ENCODE assay signal across 40 mouse cellular contexts in genomic region chr11:83641216-83641615, GRCm38 (mm10). TPM values are rescaled to one million over a fixed set of nuclear protein-coding genes. Genes with fewer than 3 reads are reported as not detected.
A peak's percentile ranks its signal among the peaks of the same experiment; 100 is the strongest.
DNase-seq lines count a peak whose midpoint lies in the region; ATAC-seq and TF ChIP-seq lines count a peak whose summit lies in the region.
"Had no signal": no experiment of that assay in that cellular context is flagged by ENCODE, and none has a peak within 500 bp of the region (broad histone marks: within the 10 kb centered on the region; RNA-seq: fewer than 3 reads in every experiment).

No protein-coding gene starts in this region.

- DNase-seq in heart, adult 11 months, result peak; percentile 67
- no peak for DNase-seq in heart, adult 2 months
- peak; percentile 39 for DNase-seq in MEL (ENCODE audit: low read depth, low spot score)
- DNase-seq in splenic B cell, adult 2 months (ENCODE audit: low read depth, low spot score), result peak; percentile 26
- DNase-seq in midbrain, embryonic 14.5 days, result no peak
- DNase-seq in layer of hippocampus, adult 9-11 months, result no peak
- DNase-seq in kidney, postnatal 10 days, result no peak
- DNase-seq: adrenal gland, postnatal 25 days; cerebellum, adult 8-10 months; cerebellum, postnatal 36 days; embryo, embryonic 11 days; kidney, adult 8-10 months; kidney, postnatal 25 days; lung, postnatal 36 days; right cerebral cortex, postnatal 25 days had no signal

- no peak for TF ChIP-seq RAD21 in MEL (IDR thresholded peaks at IDR 0.05; ENCODE audit: low read depth, low read length)

- peaks cover 3% of the 10 kb centered on the region for H3K4me1 ChIP-seq in heart, adult 2 months (ENCODE audit: control insufficient read depth, insufficient read depth, low read length)
- peaks cover 4 to 9% of the 10 kb centered on the region in 2 experiments; a peak in 3 of 4 replicates for H3K4me1 ChIP-seq in MEL (ENCODE audit: control insufficient read depth in 1 of 2, insufficient read depth in 2 of 2, low read length in 2 of 2)
- no peaks in the 10 kb centered on the region for H3K4me1 ChIP-seq in midbrain, embryonic 14.5 days (ENCODE audit: control insufficient read depth, insufficient read depth, low read length)
- H3K4me1 ChIP-seq: embryonic facial prominence, embryonic 12.5 days; forebrain, embryonic 15.5 days; intestine, embryonic 15.5 days; limb, embryonic 13.5 days; midbrain, embryonic 13.5 days had no signal

- TF ChIP-seq CTCF in heart, adult 2 months (IDR thresholded peaks at IDR 0.05), result no peak
- no peak for TF ChIP-seq CTCF in MEL (IDR thresholded peaks at IDR 0.05 in 2 of 3, conservative IDR thresholded peaks at IDR 0.05 in 1 of 3; ENCODE audit: control insufficient read depth in 1 of 3, insufficient read depth in 1 of 3, low read depth in 2 of 3, low read length in 3 of 3, poor library complexity in 1 of 3, severe bottlenecking in 1 of 3)

- H3K4me3 ChIP-seq in heart, adult 2 months, result no peak overlapping the region
- H3K4me3 ChIP-seq in MEL (ENCODE audit: control insufficient read depth in 1 of 2, insufficient read depth in 1 of 2, low read depth in 2 of 2, low read length in 2 of 2), result peak overlapping the region in 1 of 2 experiments; percentile 34; a peak in 1 of 4 replicates
- H3K4me3 ChIP-seq in midbrain, embryonic 14.5 days (replicated peaks; ENCODE audit: low read depth, low read length), result no peak overlapping the region
- H3K4me3 ChIP-seq: embryonic facial prominence, embryonic 12.5 days; forebrain, embryonic 15.5 days; heart, embryonic 10.5 days; heart, embryonic 15.5 days; intestine, embryonic 15.5 days; left cerebral cortex, adult 2 months; limb, embryonic 13.5 days; midbrain, embryonic 13.5 days had no signal

- TF ChIP-seq EP300 in heart, adult 2 months (IDR thresholded peaks at IDR 0.05; ENCODE audit: insufficient read depth, low read depth, low read length), result no peak
- peak; percentile 10 to 47; a peak in 2 of 4 replicates for TF ChIP-seq EP300 in MEL (IDR thresholded peaks at IDR 0.05; ENCODE audit: low read depth in 1 of 2, low read length in 2 of 2)

- no peak for TF ChIP-seq POLR2A in heart, adult 2 months (IDR thresholded peaks at IDR 0.05; ENCODE audit: insufficient read depth, low read depth, low read length)
- TF ChIP-seq POLR2A in MEL (IDR thresholded peaks at IDR 0.05; ENCODE audit: control insufficient read depth in 1 of 2, insufficient read depth in 1 of 2, low read depth in 1 of 2, low read length in 2 of 2, poor library complexity in 1 of 2), result no peak

- no peak overlapping the region for H3K27ac ChIP-seq in heart, adult 2 months
- no peak overlapping the region for H3K27ac ChIP-seq in MEL (ENCODE audit: control insufficient read depth, low read depth, low read length)
- H3K27ac ChIP-seq in midbrain, embryonic 14.5 days (replicated peaks; ENCODE audit: low read depth, low read length), result no peak overlapping the region
- H3K27ac ChIP-seq: embryonic facial prominence, embryonic 12.5 days; forebrain, embryonic 15.5 days; heart, embryonic 10.5 days; heart, embryonic 15.5 days; hindbrain, postnatal 0 days; intestine, embryonic 15.5 days; left cerebral cortex, adult 2 months; limb, embryonic 13.5 days; midbrain, embryonic 13.5 days had no signal

- no peaks in the 10 kb centered on the region for H3K79me2 ChIP-seq in heart, adult 2 months (replicated peaks; ENCODE audit: control insufficient read depth, insufficient read depth, low read length)
- H3K79me2 ChIP-seq in MEL (ENCODE audit: control insufficient read depth, insufficient read depth, low read length, poor library complexity), result no peaks in the 10 kb centered on the region

- no peak overlapping the region for H3K9ac ChIP-seq in heart, adult 2 months (ENCODE audit: low read depth, low read length)
- H3K9ac ChIP-seq in MEL (ENCODE audit: control insufficient read depth, low read depth, low read length, poor library complexity, severe bottlenecking), result no peak overlapping the region
- H3K9ac ChIP-seq in midbrain, embryonic 14.5 days (replicated peaks; ENCODE audit: low read length), result no peak overlapping the region
- H3K9ac ChIP-seq: embryonic facial prominence, embryonic 12.5 days; forebrain, embryonic 15.5 days; heart, embryonic 15.5 days; intestine, embryonic 15.5 days; limb, embryonic 13.5 days; midbrain, embryonic 13.5 days had no signal

- no peaks in the 10 kb centered on the region; the same call in 1 of the 2 replicates for H3K36me3 ChIP-seq in heart, adult 2 months (ENCODE audit: control insufficient read depth, insufficient read depth, low read length)
- H3K36me3 ChIP-seq in MEL (ENCODE audit: control insufficient read depth in 1 of 2, insufficient read depth in 2 of 2, low read length in 2 of 2), result peaks cover 0 to 12% of the 10 kb centered on the region in 2 experiments; a peak in 2 of 4 replicates
- H3K36me3 ChIP-seq in splenic B cell, adult 2 months (ENCODE audit: control insufficient read depth, insufficient read depth, low read length, poor library complexity, severe bottlenecking), result no peaks in the 10 kb centered on the region
- no peaks in the 10 kb centered on the region for H3K36me3 ChIP-seq in midbrain, embryonic 14.5 days (ENCODE audit: control insufficient read depth, insufficient read depth, low read length)
- H3K36me3 ChIP-seq: embryonic facial prominence, embryonic 12.5 days; forebrain, embryonic 15.5 days; heart, embryonic 10.5 days; heart, embryonic 15.5 days; intestine, embryonic 15.5 days; limb, embryonic 13.5 days; midbrain, embryonic 13.5 days had no signal

- no peaks in the 10 kb centered on the region for H3K9me3 ChIP-seq in MEL (replicated peaks; ENCODE audit: insufficient read depth, low read length)
- H3K9me3 ChIP-seq in midbrain, embryonic 14.5 days (ENCODE audit: control insufficient read depth, low read length), result no peaks in the 10 kb centered on the region
- H3K9me3 ChIP-seq: embryonic facial prominence, embryonic 12.5 days; forebrain, embryonic 15.5 days; heart, embryonic 10.5 days; heart, embryonic 15.5 days; intestine, embryonic 15.5 days; limb, embryonic 13.5 days; midbrain, embryonic 13.5 days had no signal

- H3K4me2 ChIP-seq in midbrain, embryonic 14.5 days (ENCODE audit: low read length), result no peak overlapping the region
- H3K4me2 ChIP-seq: embryonic facial prominence, embryonic 12.5 days; forebrain, embryonic 15.5 days; heart, embryonic 15.5 days; intestine, embryonic 15.5 days; limb, embryonic 13.5 days; liver, embryonic 11.5 days; midbrain, embryonic 13.5 days had no signal

- intact Hi-C loops in heart, adult 2 months (cut with DNase I), result no loop called here

- no peaks in the 10 kb centered on the region for H3K27me3 ChIP-seq in heart, adult 2 months (ENCODE audit: control insufficient read depth, insufficient read depth, low read length)
- H3K27me3 ChIP-seq in MEL (ENCODE audit: control insufficient read depth in 1 of 2, insufficient read depth in 2 of 2, low read length in 2 of 2), result peaks cover 4 to 6% of the 10 kb centered on the region in 2 experiments
- no peaks in the 10 kb centered on the region for H3K27me3 ChIP-seq in splenic B cell, adult 2 months (ENCODE audit: control insufficient read depth, insufficient read depth, low read length, poor library complexity, severe bottlenecking)
- H3K27me3 ChIP-seq in midbrain, embryonic 14.5 days (ENCODE audit: control insufficient read depth, insufficient read depth, low read length), result no peaks in the 10 kb centered on the region
- H3K27me3 ChIP-seq: embryonic facial prominence, embryonic 12.5 days; forebrain, embryonic 15.5 days; heart, embryonic 15.5 days; intestine, embryonic 15.5 days; limb, embryonic 13.5 days; midbrain, embryonic 13.5 days had no signal

- ATAC-seq in granulocyte monocyte progenitor cell, adult 5-6 weeks (replicated peaks; ENCODE audit: poor library complexity, severe bottlenecking), result peak; percentile 27
- ATAC-seq in midbrain, embryonic 14.5 days (ENCODE audit: low FRiP score, low TSS enrichment), result no peak
- ATAC-seq: forebrain, embryonic 15.5 days; hindbrain, postnatal 0 days; intestine, embryonic 15.5 days; midbrain, embryonic 13.5 days had no signal

- WGBS in heart, adult 2 months, result 22% methylated on average over 2 of the region's 2 CpGs
- WGBS in midbrain, embryonic 14.5 days, result 83% methylated on average over 2 of the region's 2 CpGs

RNA-seq across cellular contexts. Expression of gene Rpl9-ps1, which starts 4.2 kb away (rescaled TPM):
- not detected for total RNA-seq in heart, adult 2 months (2021)
- polyA plus RNA-seq in heart, adult 2 months (2012; rRNA removed), result not detected in 2 replicates
- total RNA-seq in MEL (2012; rRNA removed), result not detected in 2 replicates
- under 1 TPM in 1 of 2 experiments, not detected in 1; 0.26 TPM for polyA plus RNA-seq in MEL (2012; ENCODE audit: insufficient read depth in 1 of 2, insufficient read length in 2 of 2, low read depth in 1 of 2, low replicate concordance in 2 of 2, missing spikeins in 1 of 2)
- total RNA-seq in granulocyte monocyte progenitor cell, adult 5-6 weeks (2014; fragmentation: Nextera tagmentation), result not detected in 2 replicates
- not detected in 2 replicates for total RNA-seq in granulocyte monocyte progenitor cell, adult 5-6 weeks (2017)
- not detected in 2 replicates for polyA plus RNA-seq in midbrain, embryonic 14.5 days (2014; fragmentation: Nextera tagmentation; extraction: Ambion mirVana)
- total RNA-seq: adrenal gland, adult 18-20 months; adrenal gland, postnatal 25 days; gastrocnemius, adult 8-10 months; gastrocnemius, postnatal 4 days; heart, postnatal 25 days; hindbrain, postnatal 0 days; layer of hippocampus, adult 18-20 months; layer of hippocampus, postnatal 14 days; left cerebral cortex, adult 2 months; left cerebral cortex, postnatal 36 days; megakaryocyte-erythroid progenitor cell, adult 5-6 weeks had no signal
- polyA plus RNA-seq: embryonic facial prominence, embryonic 12.5 days; forebrain, embryonic 15.5 days; frontal cortex, adult 2 months; heart, embryonic 10.5 days; heart, embryonic 15.5 days; hindbrain, embryonic 11.5 days; hindbrain, postnatal 0 days; intestine, embryonic 15.5 days; limb, embryonic 13.5 days; liver, embryonic 11.5 days; liver, embryonic 16.5 days; lung, embryonic 16.5 days; midbrain, embryonic 13.5 days; neural tube, embryonic 11.5 days; stomach, embryonic 16.5 days had no signal

RNA-seq across cellular contexts. Expression of gene Ccl3, which starts 7.9 kb away (rescaled TPM):
- total RNA-seq in heart, adult 2 months (2021), result not detected
- polyA plus RNA-seq in heart, adult 2 months (2012; rRNA removed), result 0.59 and 0.92 TPM in 2 replicates
- not detected in 2 replicates for total RNA-seq in MEL (2012; rRNA removed)
- polyA plus RNA-seq in MEL (2012; ENCODE audit: insufficient read depth in 1 of 2, insufficient read length in 2 of 2, low read depth in 1 of 2, low replicate concordance in 2 of 2, missing spikeins in 1 of 2), result not detected
- total RNA-seq in granulocyte monocyte progenitor cell, adult 5-6 weeks (2014; fragmentation: Nextera tagmentation), result 5.5 and 6.5 TPM in 2 replicates
- 78.6 and 86.4 TPM in 2 replicates for total RNA-seq in granulocyte monocyte progenitor cell, adult 5-6 weeks (2017)
- 1.00 and 2.4 TPM in 2 replicates for polyA plus RNA-seq in midbrain, embryonic 14.5 days (2014; fragmentation: Nextera tagmentation; extraction: Ambion mirVana)
- total RNA-seq: gastrocnemius, adult 8-10 months; gastrocnemius, postnatal 4 days; layer of hippocampus, adult 18-20 months; layer of hippocampus, postnatal 14 days; left cerebral cortex, adult 2 months; left cerebral cortex, postnatal 36 days had no signal

RNA-seq across cellular contexts. Expression of gene Ccl4, which starts 21.2 kb away (rescaled TPM):
- not detected for total RNA-seq in heart, adult 2 months (2021)
- 0.61 and 1.00 TPM in 2 replicates for polyA plus RNA-seq in heart, adult 2 months (2012; rRNA removed)
- total RNA-seq in MEL (2012; rRNA removed), result not detected in 2 replicates
- not detected for polyA plus RNA-seq in MEL (2012; ENCODE audit: insufficient read depth in 1 of 2, insufficient read length in 2 of 2, low read depth in 1 of 2, low replicate concordance in 2 of 2, missing spikeins in 1 of 2)
- total RNA-seq in granulocyte monocyte progenitor cell, adult 5-6 weeks (2014; fragmentation: Nextera tagmentation), result 2.1 TPM in 1 of 2 replicates, not detected in the other
- 15.2 and 26.9 TPM in 2 replicates for total RNA-seq in granulocyte monocyte progenitor cell, adult 5-6 weeks (2017)
- polyA plus RNA-seq in midbrain, embryonic 14.5 days (2014; fragmentation: Nextera tagmentation; extraction: Ambion mirVana), result 3.5 TPM in 1 of 2 replicates, not detected in the other
- total RNA-seq: adrenal gland, adult 18-20 months; adrenal gland, postnatal 25 days; gastrocnemius, adult 8-10 months; heart, postnatal 25 days; hindbrain, postnatal 0 days; layer of hippocampus, adult 18-20 months; layer of hippocampus, postnatal 14 days; left cerebral cortex, adult 2 months; left cerebral cortex, postnatal 36 days had no signal
- polyA plus RNA-seq: heart, embryonic 10.5 days; lung, embryonic 16.5 days; midbrain, embryonic 13.5 days had no signal

RNA-seq across cellular contexts. Expression of gene Ccl6, which starts 48.3 kb away (rescaled TPM):
- 10 to 100 TPM; 21.5 to 25.4 TPM for total RNA-seq in heart, adult 2 months (2021)
- 13.0 and 14.1 TPM in 2 replicates for polyA plus RNA-seq in heart, adult 2 months (2012; rRNA removed)
- total RNA-seq in MEL (2012; rRNA removed), result not detected in 2 replicates
- polyA plus RNA-seq in MEL (2012; ENCODE audit: insufficient read depth in 1 of 2, insufficient read length in 2 of 2, low read depth in 1 of 2, low replicate concordance in 2 of 2, missing spikeins in 1 of 2), result not detected
- 8.8 and 13.4 TPM in 2 replicates for total RNA-seq in granulocyte monocyte progenitor cell, adult 5-6 weeks (2014; fragmentation: Nextera tagmentation)
- total RNA-seq in granulocyte monocyte progenitor cell, adult 5-6 weeks (2017), result 16.9 and 19.6 TPM in 2 replicates
- 1.1 and 2.8 TPM in 2 replicates for polyA plus RNA-seq in midbrain, embryonic 14.5 days (2014; fragmentation: Nextera tagmentation; extraction: Ambion mirVana)
- total RNA-seq: hindbrain, postnatal 0 days had no signal

Comparison
In these comparisons a context has a peak if more than half of its experiments do, and no peak if none do; other contexts are left out.
1. DNase-seq: peak in heart, adult 11 months (single experiment), MEL (single experiment) and splenic B cell, adult 2 months (single experiment); none in heart, adult 2 months (0 of 2), midbrain, embryonic 14.5 days (single experiment), layer of hippocampus, adult 9-11 months (single experiment) and kidney, postnatal 10 days (single experiment).